Mouse (Mus musculus): ENCODE results near the gene Cyp3a11. TPM values are rescaled to one million over a fixed set of nuclear protein-coding genes. Genes with fewer than 3 reads are reported as not detected.
"Not testable (repeated sequence)": the region's sequence is repeated elsewhere in the genome, so short reads cannot be mapped to it uniquely, and the experiment has no call there.

The Cyp3a11 gene
- 678 and 856 TPM in 2 replicates for polyA plus RNA-seq (2015; fragmentation: Nextera tagmentation; extraction: Ambion mirVana)

GRCm38 (mm10) chr5:145879688-145880087 is at the start of gene Cyp3a11:
Gene Cyp3a11 (minus strand): TSS chr5:145879964.
- peak; percentile 46 for DNase-seq
- Histone ChIP-seq H3K9me3 (ENCODE audit: low read length) (peaks cover 2% of the 10 kb centered on the region; the same call in 1 of the 2 replicates), H3K27ac (ENCODE audit: low read depth) (peak within 1 kb of the TSS; percentile 91), H3K4me3 (ENCODE audit: low read depth, low read length) (peak within 1 kb of the TSS; percentile 26), H3K4me2 (ENCODE audit: low read depth, low read length) (peak within 1 kb of the TSS; percentile 49), H3K4me1 (ENCODE audit: insufficient read depth) (no peaks in the 10 kb centered on the region; the same call in 1 of the 2 replicates), H3K27me3 (ENCODE audit: insufficient read depth, low read length) (no peaks in the 10 kb centered on the region), H3K36me3 (replicated peaks; ENCODE audit: insufficient read depth, low read length) (no peaks in the 10 kb centered on the region), H3K9ac (replicated peaks) (no peak within 1 kb of the TSS; the same call in 1 of the 2 replicates)
- TF ChIP-seq CTCF (IDR thresholded peaks at IDR 0.05; ENCODE audit: low read depth): no peak
- TF ChIP-seq EP300 (IDR thresholded peaks at IDR 0.05; ENCODE audit: low read depth): no peak
- ATAC-seq: peak; percentile 77
- WGBS (ENCODE audit: insufficient replicate concordance): 70% methylated on average over 3 of the region's 3 CpGs

DNA sequence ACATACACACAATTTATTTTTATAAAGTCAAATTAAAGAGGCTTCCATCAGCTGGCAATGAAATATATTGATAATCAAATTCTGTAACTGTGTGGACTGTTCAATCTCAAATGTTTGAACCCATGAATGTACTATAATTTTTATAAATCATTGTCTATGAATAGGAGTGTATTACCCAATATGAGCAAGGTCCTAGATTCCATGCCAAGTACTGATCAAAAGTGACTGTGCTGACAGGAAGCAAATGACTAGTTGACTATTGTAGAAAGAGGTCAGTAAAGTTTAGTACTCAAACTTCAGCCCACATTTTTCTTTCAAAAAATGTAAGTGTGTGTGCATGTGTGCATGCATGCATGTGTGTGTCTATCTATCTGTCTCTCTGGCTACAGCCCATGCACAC is 33.1 kb upstream of the Cyp3a11 start:
- H3K4me1 ChIP-seq (ENCODE audit: insufficient read depth): 0 out of 2 replicates have a peak, but pooled peaks cover 3% of the 10 kb centered on the region
- peak overlapping the region; percentile 69; the same call in 1 of the 2 replicates for H3K27ac ChIP-seq (ENCODE audit: low read depth)
- H3K9ac ChIP-seq (replicated peaks): no peak overlapping the region
- H3K4me2 ChIP-seq (ENCODE audit: low read depth, low read length): no peak overlapping the region
- H3K4me3 ChIP-seq (ENCODE audit: low read depth, low read length): no peak overlapping the region
- no peak for DNase-seq
- no peaks in the 10 kb centered on the region for H3K36me3 ChIP-seq (replicated peaks; ENCODE audit: insufficient read depth, low read length)
- peaks cover 3% of the 10 kb centered on the region for H3K9me3 ChIP-seq (ENCODE audit: low read length)
- TF ChIP-seq EP300 (IDR thresholded peaks at IDR 0.05; ENCODE audit: low read depth): peak; percentile 31; the same call in 1 of the 2 replicates
- TF ChIP-seq CTCF (IDR thresholded peaks at IDR 0.05; ENCODE audit: low read depth): no peak
- ATAC-seq: peak; percentile 69
- no peaks in the 10 kb centered on the region for H3K27me3 ChIP-seq (ENCODE audit: insufficient read depth, low read length)

- TF ChIP-seq CTCF (IDR thresholded peaks at IDR 0.05; ENCODE audit: low read depth) (no peak), EP300 (IDR thresholded peaks at IDR 0.05; ENCODE audit: low read depth) (no peak)
- 0 out of 2 replicates have a peak, but pooled peaks cover 3% of the 10 kb centered on the region for H3K4me1 ChIP-seq (ENCODE audit: insufficient read depth)
- H3K9me3 ChIP-seq (ENCODE audit: low read length): no peaks in the 10 kb centered on the region; the same call in none of the 2 replicates
- no peak for DNase-seq
- H3K4me3 ChIP-seq (ENCODE audit: low read depth, low read length): no peak overlapping the region
- H3K4me2 ChIP-seq (ENCODE audit: low read depth, low read length): no peak overlapping the region
- no peak overlapping the region for H3K9ac ChIP-seq (replicated peaks)
- peak; percentile 78 for ATAC-seq
- peak overlapping the region; percentile 69 for H3K27ac ChIP-seq (ENCODE audit: low read depth)
- no peaks in the 10 kb centered on the region for H3K36me3 ChIP-seq (replicated peaks; ENCODE audit: insufficient read depth, low read length)
- no peaks in the 10 kb centered on the region for H3K27me3 ChIP-seq (ENCODE audit: insufficient read depth, low read length)
Observed at GRCm38 (mm10) chr5:145911781-145912180, 32.0 kb upstream of the Cyp3a11 start.

DNA sequence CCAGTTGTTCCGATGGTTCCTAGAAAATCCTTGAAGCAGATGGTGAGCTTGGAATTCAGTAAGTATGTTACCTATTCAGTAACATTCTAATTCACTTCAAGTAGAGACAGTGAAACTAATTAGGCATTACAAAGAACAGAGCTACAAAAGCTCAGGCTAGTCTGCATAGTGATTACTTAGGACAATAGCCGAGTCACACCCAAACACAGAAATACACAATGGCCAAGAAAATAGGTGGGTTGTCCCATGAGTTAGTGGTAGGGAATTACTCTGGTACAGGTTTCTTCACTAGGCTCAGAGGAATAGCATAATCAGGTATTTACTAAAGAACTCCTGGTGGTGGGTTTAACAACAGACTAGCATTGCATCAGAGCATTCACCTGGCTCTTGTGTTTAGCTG is 27.2 kb upstream of the Cyp3a11 start:
- not testable (repeated sequence) for H3K27ac ChIP-seq (ENCODE audit: low read depth); H3K4me2 ChIP-seq (ENCODE audit: low read depth, low read length); DNase-seq; H3K4me3 ChIP-seq (ENCODE audit: low read depth, low read length); H3K4me1 ChIP-seq (ENCODE audit: insufficient read depth); H3K9me3 ChIP-seq (ENCODE audit: low read length); H3K9ac ChIP-seq (replicated peaks); H3K27me3 ChIP-seq (ENCODE audit: insufficient read depth, low read length); H3K36me3 ChIP-seq (replicated peaks; ENCODE audit: insufficient read depth, low read length); ATAC-seq
- 76% methylated on average over 2 of the region's 2 CpGs for WGBS (ENCODE audit: insufficient replicate concordance)

DNA sequence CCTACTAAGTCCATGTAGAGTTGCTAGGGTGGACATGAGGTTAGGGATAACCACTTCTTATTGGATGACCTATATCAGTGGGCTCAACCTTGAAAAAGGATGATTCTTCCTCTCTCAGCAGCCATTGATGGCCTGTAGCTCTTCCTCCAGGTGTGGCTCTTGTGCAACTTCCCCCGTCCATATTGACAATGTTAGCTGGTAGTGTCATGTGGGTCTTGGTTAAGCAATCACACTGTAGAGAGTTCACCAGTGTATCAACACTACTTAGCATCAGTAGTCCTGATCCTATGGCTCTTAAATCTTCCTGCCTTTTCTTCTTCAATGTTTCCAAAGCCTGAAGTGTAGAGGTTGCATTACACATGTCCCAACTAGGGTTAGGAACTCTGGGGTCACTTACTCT is 24.8 kb upstream of the Cyp3a11 start:
- WGBS (ENCODE audit: insufficient replicate concordance): 52% methylated on average over 1 of the region's 1 CpGs
- Histone ChIP-seq H3K9ac (replicated peaks) (no peak overlapping the region), H3K27me3 (ENCODE audit: insufficient read depth, low read length) (no peaks in the 10 kb centered on the region), H3K4me2 (ENCODE audit: low read depth, low read length) (no peak overlapping the region), H3K9me3 (ENCODE audit: low read length) (no peaks in the 10 kb centered on the region), H3K36me3 (replicated peaks; ENCODE audit: insufficient read depth, low read length) (no peaks in the 10 kb centered on the region), H3K4me3 (ENCODE audit: low read depth, low read length) (no peak overlapping the region), H3K4me1 (ENCODE audit: insufficient read depth) (no peaks in the 10 kb centered on the region), H3K27ac (ENCODE audit: low read depth) (no peak overlapping the region)
- DNase-seq (no peak), ATAC-seq (peak; percentile 68)
- no peak for TF ChIP-seq CTCF (IDR thresholded peaks at IDR 0.05; ENCODE audit: low read depth)
- no peak for TF ChIP-seq EP300 (IDR thresholded peaks at IDR 0.05; ENCODE audit: low read depth)

- Histone ChIP-seq H3K4me2 (ENCODE audit: low read depth, low read length) (no peak overlapping the region), H3K4me3 (ENCODE audit: low read depth, low read length) (no peak overlapping the region), H3K27me3 (ENCODE audit: insufficient read depth, low read length) (no peaks in the 10 kb centered on the region), H3K9me3 (ENCODE audit: low read length) (no peaks in the 10 kb centered on the region), H3K27ac (ENCODE audit: low read depth) (no peak overlapping the region), H3K36me3 (replicated peaks; ENCODE audit: insufficient read depth, low read length) (no peaks in the 10 kb centered on the region), H3K9ac (replicated peaks) (no peak overlapping the region), H3K4me1 (ENCODE audit: insufficient read depth) (no peaks in the 10 kb centered on the region)
- DNase-seq (no peak), ATAC-seq (no peak)
- TF ChIP-seq EP300 (IDR thresholded peaks at IDR 0.05; ENCODE audit: low read depth) (no peak), CTCF (IDR thresholded peaks at IDR 0.05; ENCODE audit: low read depth) (no peak)
- 86% methylated on average over 1 of the region's 1 CpGs for WGBS (ENCODE audit: insufficient replicate concordance)
Observed at GRCm38 (mm10) chr5:145903349-145903748, 23.6 kb upstream of the Cyp3a11 start.
